Mouse (Mus musculus) embryonic facial prominence, embryonic 12.5 days (tissue): ENCODE results near the gene 4933411K16Rik. TPM values are rescaled to one million over a fixed set of nuclear protein-coding genes. Genes with fewer than 3 reads are reported as not detected.

Experiments used
- ATAC-seq: fragments of 200-750 bp; cut with Nextera tagmentation; 2 replicates; pipeline ENCODE4 v1.8.0; 2017; ENCODE audit not compliant: insufficient number of reproducible peaks, insufficient read depth, low FRiP score, low TSS enrichment
- H3K27ac ChIP-seq: fragments of 300-500 bp; sonication (generic); 2 replicates; pipeline ENCODE4 v1.5.1; 2016; ENCODE audit warnings: mild to moderate bottlenecking
- H3K27me3 ChIP-seq: fragments of 300-500 bp; sonication (generic); 2 replicates; pipeline ENCODE4 v1.6.1; 2016; ENCODE audit warnings: mild to moderate bottlenecking, moderate library complexity
- H3K36me3 ChIP-seq: fragments of 300-500 bp; sonication (generic); 2 replicates; pipeline ENCODE4 v1.6.1; 2016; ENCODE audit warnings: mild to moderate bottlenecking
- H3K4me1 ChIP-seq: fragments of 300-500 bp; sonication (generic); 2 replicates; pipeline ENCODE4 v1.6.1; 2016
- H3K4me2 ChIP-seq: fragments of 300-500 bp; sonication (generic); replicated peaks from 2 replicates; pipeline ENCODE4 v1.6.1; 2016; ENCODE audit warnings: mild to moderate bottlenecking, moderate library complexity
- H3K4me3 ChIP-seq: fragments of 300-500 bp; sonication (generic); 2 replicates; pipeline ENCODE4 v1.5.1; 2016; ENCODE audit warnings: mild to moderate bottlenecking
- H3K9ac ChIP-seq: fragments of 300-500 bp; sonication (generic); 2 replicates; pipeline ENCODE4 v1.6.1; 2016; ENCODE audit warnings: mild to moderate bottlenecking, moderate library complexity
- H3K9me3 ChIP-seq: fragments of 300-500 bp; sonication (generic); 2 replicates; pipeline ENCODE4 v1.6.1; 2016; ENCODE audit warnings: mild to moderate bottlenecking, moderate library complexity
- WGBS: fragments of 180-500 bp; shearing (Covaris S2); methylation state at CpG from one replicate; pipeline ENCODE4 v1.1.7; 2016; 5-methylcytosine and 5-hydroxymethylcytosine counted together
- polyA plus RNA-seq: library from polyadenylated mRNA; unstranded; fragments of >200 nt; fragmentation: Nextera tagmentation; extraction: Ambion mirVana; gene quantifications from 2 replicates; pipeline ENCODE4 v1.2.1, GENCODE M21; 2016

The 4933411K16Rik gene
- polyA plus RNA-seq, 1 experiment from 2014 or later, result not detected

- no peak overlapping the region for H3K27ac ChIP-seq
- no peak overlapping the region for H3K4me3 ChIP-seq
- no peaks in the 10 kb centered on the region for H3K4me1 ChIP-seq
- H3K36me3 ChIP-seq, result no peaks in the 10 kb centered on the region
- H3K4me2 ChIP-seq, result no peak overlapping the region
- no peaks in the 10 kb centered on the region for H3K9me3 ChIP-seq
- 88% methylated on average over 7 of the region's 7 CpGs for WGBS
- H3K9ac ChIP-seq, result no peak overlapping the region
- H3K27me3 ChIP-seq, result no peaks in the 10 kb centered on the region
- no peak for ATAC-seq
Observed at GRCm38 (mm10) chr19:42061443-42061842, 9.4 kb downstream of the 4933411K16Rik start.

GRCm38 (mm10) chr19:42068441-42069240, 16.6 kb downstream of the 4933411K16Rik start:
- H3K36me3 ChIP-seq, result no peaks in the 10 kb centered on the region
- no peak overlapping the region for H3K27ac ChIP-seq
- H3K9ac ChIP-seq, result no peak overlapping the region
- H3K4me2 ChIP-seq, result no peak overlapping the region
- ATAC-seq, result no peak
- H3K27me3 ChIP-seq, result no peaks in the 10 kb centered on the region
- H3K9me3 ChIP-seq, result no peaks in the 10 kb centered on the region
- 77% methylated on average over 11 of the region's 11 CpGs for WGBS
- H3K4me1 ChIP-seq, result no peaks in the 10 kb centered on the region
- no peak overlapping the region for H3K4me3 ChIP-seq

- no peak for ATAC-seq
- H3K27me3 ChIP-seq, result no peaks in the 10 kb centered on the region
- H3K4me2 ChIP-seq, result no peak overlapping the region
- H3K4me1 ChIP-seq, result no peaks in the 10 kb centered on the region
- no peaks in the 10 kb centered on the region for H3K36me3 ChIP-seq
- WGBS, result 63% methylated on average over 6 of the region's 6 CpGs
- no peaks in the 10 kb centered on the region for H3K9me3 ChIP-seq
- no peak overlapping the region for H3K4me3 ChIP-seq
- no peak overlapping the region for H3K9ac ChIP-seq
- H3K27ac ChIP-seq, result no peak overlapping the region
Observed at GRCm38 (mm10) chr19:42069241-42069525, 17.1 kb downstream of the 4933411K16Rik start.

GRCm38 (mm10) chr19:42071221-42071620, 19.2 kb downstream of the 4933411K16Rik start:
- no peak overlapping the region for H3K4me2 ChIP-seq
- no peaks in the 10 kb centered on the region for H3K4me1 ChIP-seq
- no peaks in the 10 kb centered on the region for H3K9me3 ChIP-seq
- ATAC-seq, result no peak
- 79% methylated on average over 7 of the region's 7 CpGs for WGBS
- H3K36me3 ChIP-seq, result peaks cover 17% of the 10 kb centered on the region
- H3K27me3 ChIP-seq, result no peaks in the 10 kb centered on the region
- no peak overlapping the region for H3K9ac ChIP-seq
- H3K27ac ChIP-seq, result no peak overlapping the region
- H3K4me3 ChIP-seq, result no peak overlapping the region

GRCm38 (mm10) chr19:42071886-42072608, 20.0 kb downstream of the 4933411K16Rik start:
- Histone ChIP-seq H3K36me3 (peaks cover 17% of the 10 kb centered on the region), H3K4me1 (no peaks in the 10 kb centered on the region), H3K27ac (no peak overlapping the region), H3K27me3 (no peaks in the 10 kb centered on the region), H3K9me3 (no peaks in the 10 kb centered on the region), H3K4me3 (no peak overlapping the region), H3K4me2 (no peak overlapping the region), H3K9ac (no peak overlapping the region)
- WGBS, result 86% methylated on average over 15 of the region's 15 CpGs
- no peak for ATAC-seq

GRCm38 (mm10) chr19:42072802-42073201, 20.8 kb downstream of the 4933411K16Rik start:
- 78% methylated on average over 7 of the region's 7 CpGs for WGBS
- H3K4me1 ChIP-seq, result no peaks in the 10 kb centered on the region
- ATAC-seq, result no peak
- H3K27ac ChIP-seq, result no peak overlapping the region
- H3K36me3 ChIP-seq, result peaks cover 22% of the 10 kb centered on the region
- H3K4me2 ChIP-seq, result no peak overlapping the region
- no peaks in the 10 kb centered on the region for H3K9me3 ChIP-seq
- H3K27me3 ChIP-seq, result no peaks in the 10 kb centered on the region
- no peak overlapping the region for H3K4me3 ChIP-seq
- H3K9ac ChIP-seq, result no peak overlapping the region

- no peaks in the 10 kb centered on the region for H3K4me1 ChIP-seq
- H3K4me2 ChIP-seq, result no peak overlapping the region
- no peak overlapping the region for H3K27ac ChIP-seq
- no peak overlapping the region for H3K4me3 ChIP-seq
- WGBS, result 77% methylated on average over 2 of the region's 2 CpGs
- no peaks in the 10 kb centered on the region for H3K27me3 ChIP-seq
- no peak overlapping the region for H3K9ac ChIP-seq
- H3K9me3 ChIP-seq, result no peaks in the 10 kb centered on the region
- H3K36me3 ChIP-seq, result peaks cover 24% of the 10 kb centered on the region
- ATAC-seq, result no peak
Observed at GRCm38 (mm10) chr19:42075051-42075450, 23.0 kb downstream of the 4933411K16Rik start.

GRCm38 (mm10) chr19:42075992-42076391, 23.9 kb downstream of the 4933411K16Rik start:
- Histone ChIP-seq H3K27ac (no peak overlapping the region), H3K4me2 (no peak overlapping the region), H3K9ac (no peak overlapping the region), H3K4me1 (no peaks in the 10 kb centered on the region), H3K36me3 (peaks cover 24% of the 10 kb centered on the region), H3K4me3 (no peak overlapping the region), H3K27me3 (no peaks in the 10 kb centered on the region), H3K9me3 (no peaks in the 10 kb centered on the region)
- ATAC-seq, result no peak
- 89% methylated on average over 16 of the region's 16 CpGs for WGBS

GRCm38 (mm10) chr19:42078566-42078965, 26.5 kb downstream of the 4933411K16Rik start:
- ATAC-seq, result no peak
- no peaks in the 10 kb centered on the region for H3K4me1 ChIP-seq
- H3K36me3 ChIP-seq, result peaks cover 24% of the 10 kb centered on the region
- WGBS, result 91% methylated on average over 8 of the region's 8 CpGs
- no peak overlapping the region for H3K9ac ChIP-seq
- H3K27ac ChIP-seq, result no peak overlapping the region
- H3K27me3 ChIP-seq, result no peaks in the 10 kb centered on the region
- H3K4me3 ChIP-seq, result no peak overlapping the region
- H3K4me2 ChIP-seq, result no peak overlapping the region
- no peaks in the 10 kb centered on the region for H3K9me3 ChIP-seq

- no peak overlapping the region for H3K9ac ChIP-seq
- H3K4me3 ChIP-seq, result no peak overlapping the region
- H3K9me3 ChIP-seq, result no peaks in the 10 kb centered on the region
- H3K36me3 ChIP-seq, result peaks cover 24% of the 10 kb centered on the region
- no peak for ATAC-seq
- no peaks in the 10 kb centered on the region for H3K27me3 ChIP-seq
- 94% methylated on average over 12 of the region's 12 CpGs for WGBS
- no peak overlapping the region for H3K4me2 ChIP-seq
- no peak overlapping the region for H3K27ac ChIP-seq
- H3K4me1 ChIP-seq, result no peaks in the 10 kb centered on the region
Observed at GRCm38 (mm10) chr19:42079006-42079405, 27.0 kb downstream of the 4933411K16Rik start.

GRCm38 (mm10) chr19:42079950-42080349, 27.9 kb downstream of the 4933411K16Rik start:
- no peak overlapping the region for H3K27ac ChIP-seq
- peaks cover 20% of the 10 kb centered on the region for H3K36me3 ChIP-seq
- H3K9ac ChIP-seq, result no peak overlapping the region
- no peaks in the 10 kb centered on the region for H3K9me3 ChIP-seq
- no peaks in the 10 kb centered on the region for H3K27me3 ChIP-seq
- ATAC-seq, result no peak
- no peak overlapping the region for H3K4me3 ChIP-seq
- no peaks in the 10 kb centered on the region for H3K4me1 ChIP-seq
- WGBS, result 76% methylated on average over 5 of the region's 5 CpGs
- H3K4me2 ChIP-seq, result no peak overlapping the region

GRCm38 (mm10) chr19:42080469-42080868, 28.4 kb downstream of the 4933411K16Rik start:
- Histone ChIP-seq H3K27me3 (no peaks in the 10 kb centered on the region), H3K27ac (no peak overlapping the region), H3K9ac (no peak overlapping the region), H3K9me3 (no peaks in the 10 kb centered on the region), H3K36me3 (peaks cover 15% of the 10 kb centered on the region), H3K4me1 (no peaks in the 10 kb centered on the region), H3K4me3 (no peak overlapping the region), H3K4me2 (no peak overlapping the region)
- no peak for ATAC-seq
- WGBS, result 86% methylated on average over 11 of the region's 11 CpGs
